In the genomic region with DNA sequence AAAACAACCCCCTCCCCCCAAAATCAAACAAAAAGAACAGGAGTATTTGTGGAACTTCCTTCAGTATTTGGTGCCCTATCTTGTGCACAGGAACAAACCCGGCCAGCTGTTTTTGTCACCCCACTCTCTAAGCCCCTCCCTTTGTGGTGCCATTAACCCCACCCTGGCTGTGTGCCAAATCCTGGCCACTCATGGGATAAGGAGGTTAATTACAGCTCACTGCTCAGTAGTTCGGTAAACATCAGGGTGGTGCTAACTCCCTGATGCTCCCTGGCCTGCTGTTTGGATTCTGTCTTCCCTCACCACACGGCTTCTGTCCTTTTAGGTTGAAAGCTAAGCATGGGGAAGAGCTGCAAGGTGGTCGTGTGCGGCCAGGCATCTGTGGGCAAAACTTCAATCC, we compare ENCODE assay signal across 8 mouse cellular contexts. TPM values are rescaled to one million over a fixed set of nuclear protein-coding genes. Genes with fewer than 3 reads are reported as not detected.
DNase-seq lines count a peak whose midpoint lies in the region; ATAC-seq and TF ChIP-seq lines count a peak whose summit lies in the region.

No protein-coding gene starts in this region.

- DNase-seq in urinary bladder, postnatal 25 days (ENCODE audit: low spot score): peak; percentile 48
- no peak for DNase-seq in urinary bladder, postnatal 10 days (ENCODE audit: low spot score)
- peak; percentile 32 for DNase-seq in gastrocnemius, postnatal 25 days
- peak; percentile 48 for DNase-seq in kidney, postnatal 0 days (ENCODE audit: low spot score)
- peak; percentile 60 for DNase-seq in lung, postnatal 25 days (ENCODE audit: low spot score)
- DNase-seq in T-cell, adult 2 months (ENCODE audit: low spot score): no peak
- no peak for DNase-seq in left cerebral cortex, adult 18-20 months (ENCODE audit: low spot score in 2 of 2)

- ATAC-seq in kidney, postnatal 0 days (replicated peaks; ENCODE audit: low FRiP score, low read depth): no peak
- no peak for ATAC-seq in stomach, embryonic 15.5 days (ENCODE audit: insufficient read depth, low FRiP score, low read depth)

- H3K9ac ChIP-seq in kidney, postnatal 0 days (ENCODE audit: low read depth, low read length): peak overlapping the region; percentile 2; the same call in 1 of the 2 replicates
- no peak overlapping the region for H3K9ac ChIP-seq in stomach, embryonic 15.5 days

- TF ChIP-seq CTCF in kidney, postnatal 0 days (IDR thresholded peaks at IDR 0.05; ENCODE audit: low read depth): no peak

- H3K4me3 ChIP-seq in kidney, postnatal 0 days (replicated peaks; ENCODE audit: low read depth, low read length): peak overlapping the region; percentile 68; the same call in 1 of the 2 replicates
- peak overlapping the region; percentile 65 for H3K4me3 ChIP-seq in stomach, embryonic 15.5 days (replicated peaks)

- peak overlapping the region; percentile 57 for H3K4me2 ChIP-seq in kidney, postnatal 0 days (ENCODE audit: low read length)
- H3K4me2 ChIP-seq in stomach, embryonic 15.5 days: peak overlapping the region; percentile 58

- WGBS in kidney, postnatal 0 days: 27% methylated on average over 5 of the region's 5 CpGs
- 40% methylated on average over 5 of the region's 5 CpGs for WGBS in stomach, embryonic 15.5 days

- no peaks in the 10 kb centered on the region for H3K9me3 ChIP-seq in kidney, postnatal 0 days (replicated peaks; ENCODE audit: low read length)
- no peaks in the 10 kb centered on the region for H3K9me3 ChIP-seq in stomach, embryonic 15.5 days

- H3K27ac ChIP-seq in kidney, postnatal 0 days: no peak overlapping the region
- peak overlapping the region; percentile 50; the same call in 1 of the 2 replicates for H3K27ac ChIP-seq in stomach, embryonic 15.5 days

- H3K27me3 ChIP-seq in kidney, postnatal 0 days (ENCODE audit: insufficient read depth, low read length): no peaks in the 10 kb centered on the region
- H3K27me3 ChIP-seq in stomach, embryonic 15.5 days (replicated peaks): no peaks in the 10 kb centered on the region

- H3K4me1 ChIP-seq in kidney, postnatal 0 days (replicated peaks; ENCODE audit: insufficient read depth, low read length): no peaks in the 10 kb centered on the region; the same call in 1 of the 2 replicates
- H3K4me1 ChIP-seq in stomach, embryonic 15.5 days: peaks cover 20% of the 10 kb centered on the region

- H3K36me3 ChIP-seq in kidney, postnatal 0 days (ENCODE audit: insufficient read depth, low read length): 0 out of 2 replicates have a peak, but pooled peaks cover 5% of the 10 kb centered on the region
- peaks cover 10% of the 10 kb centered on the region; the same call in 1 of the 2 replicates for H3K36me3 ChIP-seq in stomach, embryonic 15.5 days

RNA-seq across cellular contexts. Expression of gene Dnajc7, which starts 3.9 kb away (rescaled TPM):
- 100 to 1,000 TPM; 123 to 126 TPM for total RNA-seq in gastrocnemius, postnatal 25 days (2021)
- polyA plus RNA-seq in kidney, postnatal 0 days (2015; fragmentation: Nextera tagmentation; extraction: Ambion mirVana): 142 and 151 TPM in 2 replicates
- polyA plus RNA-seq in stomach, embryonic 15.5 days (2015; fragmentation: Nextera tagmentation; extraction: Ambion mirVana): 213 and 214 TPM in 2 replicates
- total RNA-seq in left cerebral cortex, adult 18-20 months (2021): 100 to 1,000 TPM; 258 to 267 TPM

RNA-seq across cellular contexts. Expression of gene Nkiras2, which starts 4.8 kb away (rescaled TPM):
- total RNA-seq in gastrocnemius, postnatal 25 days (2021): 10 to 100 TPM; 19.9 to 21.5 TPM
- 52.6 and 54.0 TPM in 2 replicates for polyA plus RNA-seq in kidney, postnatal 0 days (2015; fragmentation: Nextera tagmentation; extraction: Ambion mirVana)
- polyA plus RNA-seq in stomach, embryonic 15.5 days (2015; fragmentation: Nextera tagmentation; extraction: Ambion mirVana): 57.3 and 57.6 TPM in 2 replicates
- total RNA-seq in left cerebral cortex, adult 18-20 months (2021): 10 to 100 TPM; 11.7 to 13.0 TPM

RNA-seq across cellular contexts. Expression of gene Cnp, which starts 49.2 kb away (rescaled TPM):
- 1 to 10 TPM; 8.6 to 9.6 TPM for total RNA-seq in gastrocnemius, postnatal 25 days (2021)
- 23.7 and 24.2 TPM in 2 replicates for polyA plus RNA-seq in kidney, postnatal 0 days (2015; fragmentation: Nextera tagmentation; extraction: Ambion mirVana)
- 35.3 and 42.7 TPM in 2 replicates for polyA plus RNA-seq in stomach, embryonic 15.5 days (2015; fragmentation: Nextera tagmentation; extraction: Ambion mirVana)
- 100 to 1,000 TPM in 1 of 2 experiments, 10 to 100 TPM in 1; 92.4 to 131 TPM for total RNA-seq in left cerebral cortex, adult 18-20 months (2021)

Comparison
In these comparisons a context has a peak if more than half of its experiments do, and no peak if none do; other contexts are left out.
1. DNase-seq: peak in urinary bladder, postnatal 25 days (single experiment), gastrocnemius, postnatal 25 days (single experiment), kidney, postnatal 0 days (single experiment) and lung, postnatal 25 days (single experiment); none in urinary bladder, postnatal 10 days (single experiment), T-cell, adult 2 months (single experiment) and left cerebral cortex, adult 18-20 months (0 of 2).
2. RNA of gene Cnp, which starts 49.2 kb away (total RNA-seq): 92.4 to 131 TPM in left cerebral cortex, adult 18-20 months; 8.6 to 9.6 TPM in gastrocnemius, postnatal 25 days; every median in the first group is over 4 times any median in the second.